Mouse (Mus musculus) neural tube, embryonic 13.5 days (tissue): ENCODE results near the gene Nr0b2. TPM values are rescaled to one million over a fixed set of nuclear protein-coding genes. Genes with fewer than 3 reads are reported as not detected.
A peak's percentile ranks its signal among the peaks of the same experiment; 100 is the strongest.

Source experiments
- ATAC-seq: fragments of 200-750 bp; cut with Nextera tagmentation; 2 replicates; pipeline ENCODE4 v1.8.0; 2017; ENCODE audit warnings: low read depth, mild to moderate bottlenecking, moderate TSS enrichment, moderate library complexity
- H3K27ac ChIP-seq: fragments of 300-500 bp; sonication (generic); replicated peaks from 2 replicates; pipeline ENCODE4 v1.5.1; 2015; ENCODE audit warnings: moderate library complexity, mild to moderate bottlenecking, inconsistent platforms
- H3K27me3 ChIP-seq: fragments of 300-500 bp; sonication (generic); 2 replicates; pipeline ENCODE4 v1.6.1; 2015; ENCODE audit warnings: mild to moderate bottlenecking, inconsistent platforms
- H3K36me3 ChIP-seq: fragments of 300-500 bp; sonication (generic); 2 replicates; pipeline ENCODE4 v1.6.1; 2015; ENCODE audit warnings: mild to moderate bottlenecking, inconsistent platforms
- H3K4me1 ChIP-seq: fragments of 300-500 bp; sonication (generic); replicated peaks from 2 replicates; pipeline ENCODE4 v1.6.1; 2015; ENCODE audit warnings: inconsistent platforms
- H3K4me2 ChIP-seq: fragments of 300-500 bp; sonication (generic); 2 replicates; pipeline ENCODE4 v1.6.1; 2015; ENCODE audit warnings: inconsistent platforms, mild to moderate bottlenecking, moderate library complexity
- H3K4me3 ChIP-seq: fragments of 300-500 bp; sonication (generic); 2 replicates; pipeline ENCODE4 v1.5.1; 2015; ENCODE audit warnings: mild to moderate bottlenecking, inconsistent platforms
- H3K9ac ChIP-seq: fragments of 300-500 bp; sonication (generic); 2 replicates; pipeline ENCODE4 v1.6.1; 2015; ENCODE audit warnings: moderate library complexity, mild to moderate bottlenecking, inconsistent platforms
- H3K9me3 ChIP-seq: fragments of 300-500 bp; sonication (generic); 2 replicates; pipeline ENCODE4 v1.6.1; 2016; ENCODE audit warnings: inconsistent platforms
- WGBS: fragments of 180-500 bp; shearing (Covaris S2); methylation state at CpG from one replicate; pipeline ENCODE4 v1.1.7; 2015; 5-methylcytosine and 5-hydroxymethylcytosine counted together
- polyA plus RNA-seq: library from polyadenylated mRNA; unstranded; fragments of >200 nt; fragmentation: Nextera tagmentation; extraction: Ambion mirVana; gene quantifications from 2 replicates; pipeline ENCODE4 v1.2.1, GENCODE M21; 2015

Gene Nr0b2
- polyA plus RNA-seq, 1 experiment from 2014 or later, result not detected

DNA sequence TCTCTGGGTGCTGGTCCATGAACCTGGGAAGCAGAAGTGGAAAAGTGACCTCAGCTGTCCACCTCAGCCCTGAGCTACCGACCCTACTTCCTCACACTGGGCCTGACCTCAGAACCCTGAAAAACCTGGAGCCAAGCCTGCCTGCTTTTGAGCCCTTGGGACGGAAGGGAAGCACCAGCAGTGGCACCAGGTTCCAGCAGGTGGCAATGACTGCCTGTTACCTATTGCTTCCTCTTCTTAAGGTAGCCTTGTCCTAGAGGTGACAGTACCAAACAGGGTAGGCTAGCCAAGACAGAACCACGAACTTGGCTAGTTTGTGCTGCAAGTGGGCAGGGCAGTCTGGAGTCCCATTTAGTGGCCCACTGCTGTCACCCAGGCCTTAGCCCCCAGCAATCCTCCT, 20.4 kb upstream of the Nr0b2 start:
- Histone ChIP-seq H3K27ac (no peak overlapping the region), H3K27me3 (no peaks in the 10 kb centered on the region), H3K4me2 (no peak overlapping the region), H3K4me1 (no peaks in the 10 kb centered on the region), H3K9me3 (no peaks in the 10 kb centered on the region), H3K4me3 (no peak overlapping the region), H3K9ac (no peak overlapping the region), H3K36me3 (peaks cover 94% of the 10 kb centered on the region)
- WGBS, result 89% methylated on average over 3 of the region's 3 CpGs
- no peak for ATAC-seq

DNA sequence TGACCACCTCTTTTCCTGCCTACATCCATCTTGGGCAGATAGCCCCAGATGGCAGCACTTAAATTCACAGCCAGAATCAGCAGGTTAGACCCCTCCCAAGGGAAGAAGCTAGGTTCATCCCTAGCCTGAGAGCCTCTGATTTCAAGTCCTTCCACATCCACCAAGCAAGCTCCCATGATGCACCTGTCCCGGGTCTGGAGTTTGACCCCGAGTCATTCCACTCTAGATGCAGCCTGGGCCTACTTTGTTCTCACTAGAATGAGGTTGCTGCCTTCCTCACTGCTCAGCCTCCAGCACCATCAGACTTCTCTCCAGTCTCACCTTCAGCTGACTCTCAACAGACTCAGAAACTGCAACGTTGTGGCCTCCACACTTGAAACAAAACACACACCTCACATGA, 17.1 kb upstream of the Nr0b2 start:
- Histone ChIP-seq H3K9me3 (no peaks in the 10 kb centered on the region), H3K9ac (no peak overlapping the region), H3K27me3 (no peaks in the 10 kb centered on the region), H3K4me3 (no peak overlapping the region), H3K27ac (no peak overlapping the region), H3K4me2 (no peak overlapping the region), H3K4me1 (no peaks in the 10 kb centered on the region), H3K36me3 (peaks cover 96% of the 10 kb centered on the region)
- 85% methylated on average over 3 of the region's 3 CpGs for WGBS
- ATAC-seq, result no peak

DNA sequence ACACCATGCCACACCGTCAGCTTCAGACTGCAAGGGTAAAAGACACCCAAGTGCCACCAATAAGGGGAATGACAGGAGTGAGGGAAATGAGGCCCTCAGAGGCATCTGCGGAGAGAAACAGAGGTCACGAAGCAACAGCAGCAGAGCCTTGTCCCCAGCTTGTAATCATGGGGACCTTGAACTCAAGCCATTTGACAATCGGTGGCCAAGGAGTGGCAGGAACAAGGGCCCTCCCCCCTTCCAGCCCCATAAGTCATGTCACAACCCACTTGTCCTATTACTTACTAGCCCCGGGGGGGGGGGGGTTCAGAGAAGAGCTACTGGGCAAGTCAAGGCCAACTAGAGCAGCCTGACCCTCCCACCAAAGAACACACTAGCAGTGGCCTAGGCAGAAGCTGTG, 16.5 kb upstream of the Nr0b2 start:
- H3K36me3 ChIP-seq, result peaks cover 96% of the 10 kb centered on the region
- no peak for ATAC-seq

DNA sequence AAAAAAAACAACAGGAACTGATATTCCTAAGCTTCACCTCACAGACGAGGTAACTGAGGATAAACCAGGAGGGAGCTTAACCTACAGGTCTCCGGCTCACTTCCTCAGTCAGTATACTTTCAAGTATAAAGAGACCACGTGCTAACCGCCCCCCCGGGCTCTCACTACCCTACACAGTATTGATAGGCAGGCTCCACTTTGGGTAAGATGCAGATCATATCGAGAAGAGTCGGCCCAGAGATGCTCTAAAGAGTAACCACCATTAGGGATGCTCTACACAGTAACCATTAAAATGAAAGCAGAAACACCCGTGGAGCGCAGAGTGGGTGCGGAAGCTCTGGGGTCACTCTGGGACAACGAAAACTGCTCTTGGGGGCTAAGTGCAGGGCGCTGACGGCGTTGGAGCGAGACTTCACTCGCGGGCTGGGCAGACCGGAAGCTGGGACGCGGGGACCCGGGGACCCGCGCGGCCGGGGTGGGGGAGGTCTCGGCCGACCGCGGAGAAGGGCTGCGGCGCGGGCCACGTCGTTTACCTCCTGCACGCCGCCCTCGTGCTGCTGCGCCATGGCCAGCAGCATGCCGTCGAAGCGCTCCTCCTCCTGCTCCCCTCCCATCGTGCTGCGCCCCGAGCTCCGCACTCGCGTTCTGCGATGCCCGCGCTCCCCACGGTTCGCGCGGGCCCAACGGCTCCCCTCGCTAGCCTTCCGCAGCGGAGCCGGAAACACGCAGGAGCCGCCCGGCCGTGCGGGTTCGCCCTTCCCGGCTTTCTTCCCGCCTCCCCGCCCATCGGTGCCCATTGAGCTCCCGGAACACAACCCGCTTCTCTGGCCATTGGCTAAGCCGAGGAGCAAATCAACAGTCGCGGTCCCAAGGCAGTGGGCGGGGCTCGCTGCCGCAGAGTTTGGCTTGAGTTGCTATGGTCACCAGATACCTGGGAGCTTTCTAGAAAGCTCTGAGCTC, 7.6 kb upstream of the Nr0b2 start, which contains the start of gene Nudc:
Gene Nudc (minus strand): TSS at position 725 of the 960 bp plus-strand sequence.
- H3K9me3 ChIP-seq, result no peaks in the 10 kb centered on the region
- H3K4me3 ChIP-seq, result peak within 1 kb of the TSS; percentile 83
- peak; percentile 99 for ATAC-seq
- H3K36me3 ChIP-seq, result peaks cover 29% of the 10 kb centered on the region
- H3K4me1 ChIP-seq, result peaks cover 24% of the 10 kb centered on the region
- H3K27me3 ChIP-seq, result no peaks in the 10 kb centered on the region
- H3K27ac ChIP-seq, result peak within 1 kb of the TSS; percentile 77
- peak within 1 kb of the TSS; percentile 71 for H3K4me2 ChIP-seq
- peak within 1 kb of the TSS; percentile 78 for H3K9ac ChIP-seq
- under 1% methylated on average over 59 of the region's 77 CpGs for whole genome bisulfite sequencing

More for the DNA sequence above, 16.5 kb upstream of the Nr0b2 start:
- H3K27me3 ChIP-seq, result no peaks in the 10 kb centered on the region
- H3K9me3 ChIP-seq, result no peaks in the 10 kb centered on the region
- 90% methylated on average over 5 of the region's 5 CpGs for WGBS
- H3K4me2 ChIP-seq, result no peak overlapping the region
- H3K9ac ChIP-seq, result no peak overlapping the region
- no peak overlapping the region for H3K27ac ChIP-seq
- no peaks in the 10 kb centered on the region for H3K4me1 ChIP-seq
- H3K4me3 ChIP-seq, result no peak overlapping the region

DNA sequence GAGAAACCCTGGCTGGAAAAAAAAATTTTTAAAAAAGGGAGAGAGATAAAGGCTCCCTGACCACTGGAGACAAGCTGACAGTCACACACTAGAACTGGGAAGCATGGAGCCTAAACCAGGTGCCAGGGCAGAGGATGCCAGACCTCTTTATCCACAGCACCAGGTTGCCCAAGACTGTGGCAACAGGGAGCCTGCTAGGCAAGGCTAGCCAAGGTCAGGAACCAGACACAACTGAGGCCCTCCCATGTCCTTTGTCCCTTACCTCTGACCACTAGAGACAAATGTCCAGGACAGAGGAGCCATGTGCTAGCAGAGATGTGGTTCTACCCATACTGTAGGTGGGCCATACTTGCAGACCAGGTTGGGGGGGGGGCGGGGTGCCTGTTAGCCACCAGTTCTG, 1.1 kb upstream of the Nr0b2 start:
- WGBS, result 85% methylated on average over 1 of the region's 1 CpGs
- no peak for ATAC-seq
- Histone ChIP-seq H3K9me3 (no peaks in the 10 kb centered on the region), H3K4me3 (no peak overlapping the region), H3K27me3 (no peaks in the 10 kb centered on the region), H3K4me2 (no peak overlapping the region), H3K27ac (no peak overlapping the region), H3K4me1 (no peaks in the 10 kb centered on the region), H3K9ac (no peak overlapping the region), H3K36me3 (no peaks in the 10 kb centered on the region)

DNA sequence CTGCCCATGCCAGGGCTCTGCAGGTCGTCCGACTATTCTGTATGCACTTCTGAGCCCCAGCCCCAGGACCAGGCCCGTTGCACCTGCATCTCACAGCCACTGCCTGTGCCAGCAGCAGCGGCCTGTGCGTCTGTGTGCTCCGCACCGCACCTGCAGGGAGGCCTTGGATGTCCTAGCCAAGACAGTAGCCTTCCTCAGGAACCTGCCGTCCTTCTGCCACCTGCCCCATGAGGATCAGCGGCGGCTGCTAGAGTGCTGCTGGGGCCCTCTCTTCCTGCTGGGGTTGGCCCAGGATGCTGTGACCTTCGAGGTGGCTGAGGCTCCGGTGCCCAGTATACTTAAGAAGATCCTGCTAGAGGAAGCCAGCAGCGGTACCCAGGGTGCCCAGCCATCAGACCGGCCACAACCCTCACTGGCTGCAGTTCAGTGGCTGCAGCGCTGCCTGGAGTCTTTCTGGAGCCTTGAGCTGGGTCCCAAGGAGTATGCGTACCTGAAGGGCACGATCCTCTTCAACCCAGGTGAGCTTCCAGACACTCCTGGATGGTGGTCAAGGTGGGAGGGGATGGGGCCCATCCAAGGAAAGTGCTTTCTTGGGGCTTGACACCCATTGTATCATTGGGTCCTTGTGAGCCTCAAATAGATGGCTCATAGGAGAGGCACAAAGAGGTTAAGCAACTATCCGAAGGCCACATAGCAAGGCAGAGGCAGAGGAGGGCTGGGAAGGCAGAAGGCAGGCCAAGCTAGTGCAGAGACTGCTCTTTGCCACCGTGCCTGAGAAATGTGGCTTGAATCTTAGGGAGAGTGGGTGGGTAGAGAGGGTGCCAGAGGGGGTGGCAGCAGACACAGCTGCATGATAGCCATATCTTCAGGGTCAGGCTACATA, 513 bp downstream of the Nr0b2 start:
- H3K27me3 ChIP-seq, result no peaks in the 10 kb centered on the region
- WGBS, result 81% methylated on average over 19 of the region's 19 CpGs
- H3K4me1 ChIP-seq, result no peaks in the 10 kb centered on the region
- H3K27ac ChIP-seq, result no peak overlapping the region
- H3K4me2 ChIP-seq, result no peak overlapping the region
- no peaks in the 10 kb centered on the region for H3K36me3 ChIP-seq
- ATAC-seq, result no peak
- H3K9ac ChIP-seq, result no peak overlapping the region
- H3K9me3 ChIP-seq, result no peaks in the 10 kb centered on the region
- H3K4me3 ChIP-seq, result no peak overlapping the region

DNA sequence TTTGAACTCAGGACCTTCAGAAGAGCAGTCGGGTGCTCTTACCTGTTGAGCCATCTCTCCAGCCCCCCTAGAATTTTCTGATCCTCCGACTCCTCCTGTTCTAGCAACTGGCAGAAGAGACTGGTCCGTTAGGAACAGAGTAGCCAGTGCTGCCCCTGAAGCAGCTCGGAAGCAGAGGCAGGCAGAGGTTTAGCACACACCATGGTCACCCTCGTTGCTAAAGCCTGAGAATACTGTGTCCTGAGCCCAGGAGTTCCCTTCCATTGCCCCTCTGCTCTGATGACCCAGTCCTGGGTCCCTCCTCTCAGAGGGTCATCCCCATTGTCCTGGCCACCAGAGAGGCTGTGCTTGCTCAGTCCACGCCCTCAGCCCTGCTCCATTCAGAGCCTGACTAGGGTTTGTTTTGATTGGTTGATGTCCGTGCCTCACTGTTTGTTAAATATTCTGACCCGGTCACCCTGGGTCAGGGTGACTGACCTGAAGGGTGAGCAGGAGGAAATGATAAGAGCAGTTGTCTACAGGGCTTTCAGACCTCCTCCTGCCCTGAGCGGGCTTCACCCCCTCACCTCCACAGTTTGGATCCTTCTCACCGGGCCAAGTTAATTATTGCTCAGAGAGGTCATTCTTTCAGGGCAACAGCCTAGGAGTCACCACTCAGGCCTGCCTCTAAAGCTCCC, 4.0 kb downstream of the Nr0b2 start:
- no peaks in the 10 kb centered on the region for H3K9me3 ChIP-seq
- H3K27ac ChIP-seq, result no peak overlapping the region
- H3K9ac ChIP-seq, result no peak overlapping the region
- no peak overlapping the region for H3K4me3 ChIP-seq
- no peak for ATAC-seq
- H3K27me3 ChIP-seq, result no peaks in the 10 kb centered on the region
- no peak overlapping the region for H3K4me2 ChIP-seq
- H3K4me1 ChIP-seq, result no peaks in the 10 kb centered on the region
- H3K36me3 ChIP-seq, result no peaks in the 10 kb centered on the region
- 26% methylated on average over 10 of the region's 10 CpGs for WGBS

DNA sequence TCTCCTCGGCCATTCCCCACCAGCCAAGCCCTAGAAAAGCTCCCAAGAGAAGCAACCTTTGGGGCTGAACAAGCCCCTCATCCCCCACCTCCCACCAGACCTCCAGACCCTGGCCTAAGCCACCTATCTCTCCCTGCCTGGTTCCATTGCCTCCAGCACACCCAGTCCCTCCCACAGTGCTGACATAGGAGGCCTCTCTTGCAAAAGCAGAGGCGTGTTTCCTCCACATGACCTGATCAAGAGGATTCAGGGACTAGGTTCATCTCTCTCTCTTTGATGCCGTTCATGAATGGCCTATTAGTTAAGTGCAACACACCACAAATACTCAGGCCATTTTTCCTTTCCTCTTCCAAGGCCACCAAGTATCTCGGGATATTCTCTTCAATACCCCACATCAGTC, 6.7 kb downstream of the Nr0b2 start:
- H3K9ac ChIP-seq, result no peak overlapping the region
- H3K27me3 ChIP-seq, result no peaks in the 10 kb centered on the region
- H3K4me2 ChIP-seq, result no peak overlapping the region
- no peaks in the 10 kb centered on the region for H3K4me1 ChIP-seq
- H3K9me3 ChIP-seq, result no peaks in the 10 kb centered on the region
- ATAC-seq, result no peak
- WGBS, result 75% methylated on average over 4 of the region's 4 CpGs
- H3K27ac ChIP-seq, result no peak overlapping the region
- H3K4me3 ChIP-seq, result no peak overlapping the region
- no peaks in the 10 kb centered on the region for H3K36me3 ChIP-seq

DNA sequence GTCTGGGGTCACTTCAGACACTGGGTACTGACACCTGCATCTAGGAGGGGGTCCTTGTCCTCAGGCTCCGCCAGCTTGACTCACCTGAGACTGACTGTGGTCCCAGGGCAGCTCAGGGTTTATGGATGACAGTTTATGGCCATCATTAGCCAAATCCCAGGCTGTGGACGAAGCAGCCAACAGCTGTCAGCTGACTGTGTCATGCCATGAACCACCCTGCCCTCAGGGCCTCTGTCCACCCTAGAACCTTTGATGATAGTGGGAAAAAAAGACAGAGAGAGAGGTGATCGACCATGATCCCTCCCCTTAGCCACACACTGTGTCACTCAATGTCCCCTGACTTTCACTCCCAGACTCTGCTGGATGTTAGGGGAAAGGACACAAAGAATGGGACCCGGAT, 8.4 kb downstream of the Nr0b2 start:
- Histone ChIP-seq H3K4me1 (no peaks in the 10 kb centered on the region), H3K9me3 (no peaks in the 10 kb centered on the region), H3K36me3 (no peaks in the 10 kb centered on the region), H3K27ac (no peak overlapping the region), H3K4me2 (no peak overlapping the region), H3K4me3 (no peak overlapping the region), H3K27me3 (no peaks in the 10 kb centered on the region), H3K9ac (no peak overlapping the region)
- 54% methylated on average over 4 of the region's 4 CpGs for WGBS
- ATAC-seq, result no peak

DNA sequence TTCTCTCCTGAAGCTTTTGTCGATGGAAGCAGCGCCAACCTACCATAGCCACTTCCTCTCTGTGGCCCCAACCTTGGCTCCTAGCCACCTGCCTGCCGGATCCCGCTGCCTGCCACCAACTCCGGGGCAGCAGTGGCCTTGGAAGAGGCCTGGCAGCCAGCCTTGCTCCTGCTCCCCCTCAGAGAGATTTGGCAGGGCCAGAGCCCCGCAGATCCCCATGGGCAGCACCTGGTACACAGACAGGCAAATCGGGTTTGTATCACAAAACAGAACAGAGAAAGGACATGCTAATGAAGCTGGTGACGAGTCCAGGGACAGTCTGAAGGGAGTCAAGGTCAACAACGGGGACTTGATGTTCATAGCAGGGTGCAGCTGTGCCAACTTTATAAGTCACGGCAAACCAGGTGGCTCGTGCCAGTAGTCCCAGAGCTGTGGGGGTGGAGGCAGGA, 10.0 kb downstream of the Nr0b2 start:
- no peak overlapping the region for H3K9ac ChIP-seq
- no peak overlapping the region for H3K4me3 ChIP-seq
- no peak overlapping the region for H3K27ac ChIP-seq
- H3K4me2 ChIP-seq, result no peak overlapping the region
- 76% methylated on average over 11 of the region's 11 CpGs for WGBS
- no peaks in the 10 kb centered on the region for H3K4me1 ChIP-seq
- H3K27me3 ChIP-seq, result no peaks in the 10 kb centered on the region
- ATAC-seq, result no peak
- H3K36me3 ChIP-seq, result no peaks in the 10 kb centered on the region
- H3K9me3 ChIP-seq, result no peaks in the 10 kb centered on the region

DNA sequence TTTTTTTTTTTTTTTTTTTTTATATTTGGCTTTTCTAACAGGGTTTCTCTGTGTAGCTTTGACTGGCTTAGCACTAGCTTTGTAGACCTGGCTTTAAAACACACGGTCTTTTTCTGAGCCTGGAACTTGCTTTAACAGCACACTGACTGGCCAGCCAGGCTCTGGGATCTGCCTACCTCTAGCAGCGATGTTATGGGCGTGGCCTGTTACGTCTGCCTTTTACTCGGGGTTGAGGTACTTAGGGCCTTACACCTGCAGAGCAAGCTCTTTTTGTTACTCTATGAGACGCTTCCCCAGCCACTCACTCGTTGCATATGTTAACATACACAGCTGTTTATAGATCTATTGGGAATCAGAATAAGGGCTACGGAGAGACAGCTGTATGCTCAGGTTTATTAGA, 14.1 kb downstream of the Nr0b2 start:
- ATAC-seq, result no peak
- no peak overlapping the region for H3K4me3 ChIP-seq
- 27% methylated on average over 8 of the region's 8 CpGs for WGBS
- H3K27ac ChIP-seq, result no peak overlapping the region
- H3K36me3 ChIP-seq, result no peaks in the 10 kb centered on the region
- no peaks in the 10 kb centered on the region for H3K4me1 ChIP-seq
- H3K27me3 ChIP-seq, result no peaks in the 10 kb centered on the region
- no peak overlapping the region for H3K9ac ChIP-seq
- no peaks in the 10 kb centered on the region for H3K9me3 ChIP-seq
- H3K4me2 ChIP-seq, result no peak overlapping the region
